Mouse (Mus musculus) retina, postnatal 1 day (tissue): ENCODE data around the gene Selenom.

Experiments used
- DNase-seq: peaks from one replicate; pipeline ENCODE4 v3.0.0-alpha.2; 2012

Gene Selenom

GRCm38 (mm10) chr11:3515216-3515615 lies 732 bp downstream of the Selenom start:
- no peak for DNase-seq

GRCm38 (mm10) chr11:3515637-3516036 lies 1.2 kb downstream of the Selenom start:
- no peak for DNase-seq

- DNase-seq: no peak
Observed at GRCm38 (mm10) chr11:3516121-3516520, 1.6 kb downstream of the Selenom start.

- DNase-seq: peak; percentile 66
Observed at GRCm38 (mm10) chr11:3516859-3517845, 2.7 kb downstream of the Selenom start.

GRCm38 (mm10) chr11:3517846-3518732 lies 3.6 kb downstream of the Selenom start:
- no peak for DNase-seq

GRCm38 (mm10) chr11:3519051-3519726 lies 4.7 kb downstream of the Selenom start:
- DNase-seq: no peak

- DNase-seq: no peak
Observed at GRCm38 (mm10) chr11:3519756-3520398, 5.4 kb downstream of the Selenom start.

- no peak for DNase-seq
Observed at GRCm38 (mm10) chr11:3520919-3521318, 6.4 kb downstream of the Selenom start.

GRCm38 (mm10) chr11:3521339-3522224 lies 7.1 kb downstream of the Selenom start:
- no peak for DNase-seq

- no peak for DNase-seq
Observed at GRCm38 (mm10) chr11:3522285-3523000, 8.0 kb downstream of the Selenom start.

GRCm38 (mm10) chr11:3523840-3524582 lies 9.5 kb downstream of the Selenom start:
- DNase-seq: no peak

- DNase-seq: no peak
Observed at GRCm38 (mm10) chr11:3525560-3525959, 11.1 kb downstream of the Selenom start.

- no peak for DNase-seq
Observed at GRCm38 (mm10) chr11:3526207-3526606, 11.7 kb downstream of the Selenom start.

GRCm38 (mm10) chr11:3526979-3527738 lies 12.7 kb downstream of the Selenom start:
- DNase-seq: no peak

- DNase-seq: no peak
Observed at GRCm38 (mm10) chr11:3527766-3528165, 13.3 kb downstream of the Selenom start.

GRCm38 (mm10) chr11:3528208-3528607 lies 13.7 kb downstream of the Selenom start:
- no peak for DNase-seq

- no peak for DNase-seq
Observed at GRCm38 (mm10) chr11:3529476-3530252, 15.2 kb downstream of the Selenom start.

- DNase-seq: no peak
Observed at GRCm38 (mm10) chr11:3530731-3531130, 16.2 kb downstream of the Selenom start.
